Mouse (Mus musculus): Measurements from ENCODE around the gene Garnl3. TPM values are rescaled to one million over a fixed set of nuclear protein-coding genes. Genes with fewer than 3 reads are reported as not detected.

The Garnl3 gene
- total and polyA plus RNA-seq, 3 experiments, result 2.3 to 3.8 (median 3.6) TPM

DNA sequence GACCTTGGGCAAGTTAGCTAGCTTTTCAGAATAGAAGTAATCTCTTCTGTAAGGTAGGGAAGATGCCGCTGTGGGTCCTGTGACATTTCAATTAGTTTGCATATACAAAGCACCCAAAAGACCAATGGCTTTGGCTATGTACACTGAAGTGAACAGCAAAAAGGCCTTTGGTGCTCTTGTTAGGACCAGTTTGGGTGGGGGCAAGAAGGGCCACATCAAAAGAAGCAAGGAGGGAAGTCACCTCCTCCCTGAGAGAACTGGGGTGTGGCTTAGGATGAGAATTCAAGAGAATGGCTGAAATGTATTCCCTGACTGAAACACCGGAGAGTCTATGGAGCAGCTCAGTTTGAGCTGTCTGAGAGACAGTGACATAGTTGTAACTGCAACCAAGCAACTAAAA, 56.5 kb downstream of the Garnl3 start:
- Histone ChIP-seq H3K4me3 (no peak overlapping the region), H3K27ac (no peak overlapping the region), H3K9ac (ENCODE audit: low read depth, low read length) (no peak overlapping the region), H3K4me1 (ENCODE audit: control insufficient read depth, insufficient read depth, low read length) (no peaks in the 10 kb centered on the region), H3K27me3 (ENCODE audit: control insufficient read depth, insufficient read depth, low read length) (no peaks in the 10 kb centered on the region), H3K36me3 (ENCODE audit: control insufficient read depth, insufficient read depth, low read length) (no peaks in the 10 kb centered on the region), H3K79me2 (replicated peaks; ENCODE audit: control insufficient read depth, insufficient read depth, low read length) (no peaks in the 10 kb centered on the region)
- no peak for DNase-seq
- 91% methylated on average over 2 of the region's 2 CpGs for WGBS
- intact Hi-C loops (cut with DNase I), result no loop called here
- TF ChIP-seq POLR2A (IDR thresholded peaks at IDR 0.05; ENCODE audit: insufficient read depth, low read depth, low read length) (no peak), EP300 (IDR thresholded peaks at IDR 0.05; ENCODE audit: insufficient read depth, low read depth, low read length) (no peak), CTCF (IDR thresholded peaks at IDR 0.05) (no peak)

- Histone ChIP-seq H3K27me3 (ENCODE audit: control insufficient read depth, insufficient read depth, low read length) (no peaks in the 10 kb centered on the region), H3K27ac (no peak overlapping the region), H3K36me3 (ENCODE audit: control insufficient read depth, insufficient read depth, low read length) (no peaks in the 10 kb centered on the region), H3K4me1 (ENCODE audit: control insufficient read depth, insufficient read depth, low read length) (no peaks in the 10 kb centered on the region), H3K9ac (ENCODE audit: low read depth, low read length) (no peak overlapping the region), H3K4me3 (no peak overlapping the region), H3K79me2 (replicated peaks; ENCODE audit: control insufficient read depth, insufficient read depth, low read length) (no peaks in the 10 kb centered on the region)
- no peak for TF ChIP-seq CTCF (IDR thresholded peaks at IDR 0.05)
- TF ChIP-seq EP300 (IDR thresholded peaks at IDR 0.05; ENCODE audit: insufficient read depth, low read depth, low read length), result no peak
- TF ChIP-seq POLR2A (IDR thresholded peaks at IDR 0.05; ENCODE audit: insufficient read depth, low read depth, low read length), result no peak
- DNase-seq, result no peak
- intact Hi-C loops (cut with DNase I), result no loop called here
- WGBS, result 32% methylated on average over 3 of the region's 3 CpGs
Measured at GRCm38 (mm10) chr2:33074188-33074587, 57.3 kb downstream of the Garnl3 start.

- Histone ChIP-seq H3K27me3 (ENCODE audit: control insufficient read depth, insufficient read depth, low read length) (no peaks in the 10 kb centered on the region), H3K4me1 (ENCODE audit: control insufficient read depth, insufficient read depth, low read length) (peaks cover 2% of the 10 kb centered on the region; the same call in 1 of the 2 replicates), H3K27ac (no peak overlapping the region), H3K36me3 (ENCODE audit: control insufficient read depth, insufficient read depth, low read length) (no peaks in the 10 kb centered on the region), H3K9ac (ENCODE audit: low read depth, low read length) (no peak overlapping the region), H3K4me3 (no peak overlapping the region), H3K79me2 (replicated peaks; ENCODE audit: control insufficient read depth, insufficient read depth, low read length) (no peaks in the 10 kb centered on the region)
- DNase-seq, result peak in 1 of 2 experiments; percentile 13
- intact Hi-C loops (cut with DNase I), result no loop called here
- 62% methylated on average over 2 of the region's 2 CpGs for WGBS
- TF ChIP-seq EP300 (IDR thresholded peaks at IDR 0.05; ENCODE audit: insufficient read depth, low read depth, low read length) (no peak), POLR2A (IDR thresholded peaks at IDR 0.05; ENCODE audit: insufficient read depth, low read depth, low read length) (no peak), CTCF (IDR thresholded peaks at IDR 0.05) (no peak)
Measured at GRCm38 (mm10) chr2:33072333-33072732, 59.1 kb downstream of the Garnl3 start.

- Histone ChIP-seq H3K4me3 (no peak overlapping the region), H3K27ac (peak overlapping the region; percentile 34; the same call in 1 of the 2 replicates), H3K4me1 (ENCODE audit: control insufficient read depth, insufficient read depth, low read length) (peaks cover 5% of the 10 kb centered on the region), H3K79me2 (replicated peaks; ENCODE audit: control insufficient read depth, insufficient read depth, low read length) (no peaks in the 10 kb centered on the region), H3K36me3 (ENCODE audit: control insufficient read depth, insufficient read depth, low read length) (peaks cover 3% of the 10 kb centered on the region; the same call in 1 of the 2 replicates), H3K27me3 (ENCODE audit: control insufficient read depth, insufficient read depth, low read length) (no peaks in the 10 kb centered on the region), H3K9ac (ENCODE audit: low read depth, low read length) (no peak overlapping the region)
- no peak for TF ChIP-seq CTCF (IDR thresholded peaks at IDR 0.05)
- no peak for TF ChIP-seq EP300 (IDR thresholded peaks at IDR 0.05; ENCODE audit: insufficient read depth, low read depth, low read length)
- TF ChIP-seq POLR2A (IDR thresholded peaks at IDR 0.05; ENCODE audit: insufficient read depth, low read depth, low read length), result no peak
- WGBS, result 49% methylated on average over 1 of the region's 1 CpGs
- intact Hi-C loops (cut with DNase I), result no loop called here
- DNase-seq, result peak in 1 of 2 experiments; percentile 11
Measured at GRCm38 (mm10) chr2:33065610-33066009, 65.8 kb downstream of the Garnl3 start.

DNA sequence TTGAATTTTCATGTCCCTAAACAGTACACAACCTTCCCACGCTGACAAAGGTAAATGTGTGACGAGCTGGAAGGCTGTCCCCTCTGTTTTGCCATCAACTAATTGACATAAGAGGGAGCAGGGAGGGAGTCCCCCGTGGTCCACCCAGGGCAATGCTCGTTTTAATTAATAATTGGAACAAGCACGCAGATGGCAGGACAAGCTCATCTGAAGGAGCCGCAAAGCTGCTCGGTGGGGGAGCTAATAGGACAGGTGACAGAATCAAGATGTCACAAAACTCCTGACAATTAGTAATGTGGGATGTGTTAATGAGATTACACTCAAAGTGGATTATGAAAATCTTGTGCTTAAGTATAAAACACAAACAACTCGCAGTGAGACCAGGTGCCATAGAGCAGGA, 68.7 kb downstream of the Garnl3 start:
- WGBS, result 79% methylated on average over 8 of the region's 8 CpGs
- Histone ChIP-seq H3K79me2 (replicated peaks; ENCODE audit: control insufficient read depth, insufficient read depth, low read length) (no peaks in the 10 kb centered on the region), H3K27me3 (ENCODE audit: control insufficient read depth, insufficient read depth, low read length) (no peaks in the 10 kb centered on the region), H3K36me3 (ENCODE audit: control insufficient read depth, insufficient read depth, low read length) (peaks cover 3% of the 10 kb centered on the region; the same call in 1 of the 2 replicates), H3K9ac (ENCODE audit: low read depth, low read length) (no peak overlapping the region), H3K27ac (no peak overlapping the region), H3K4me1 (ENCODE audit: control insufficient read depth, insufficient read depth, low read length) (peaks cover 5% of the 10 kb centered on the region), H3K4me3 (no peak overlapping the region)
- DNase-seq, result no peak
- TF ChIP-seq CTCF (IDR thresholded peaks at IDR 0.05), result no peak
- TF ChIP-seq EP300 (IDR thresholded peaks at IDR 0.05; ENCODE audit: insufficient read depth, low read depth, low read length), result no peak
- no peak for TF ChIP-seq POLR2A (IDR thresholded peaks at IDR 0.05; ENCODE audit: insufficient read depth, low read depth, low read length)
- intact Hi-C loops (cut with DNase I), result no loop called here

- 62% methylated on average over 5 of the region's 5 CpGs for WGBS
- no peak for TF ChIP-seq CTCF (IDR thresholded peaks at IDR 0.05)
- TF ChIP-seq POLR2A (IDR thresholded peaks at IDR 0.05; ENCODE audit: insufficient read depth, low read depth, low read length), result no peak
- 0 out of 2 replicates have a peak, but pooled peaks have one; percentile 30 for TF ChIP-seq EP300 (IDR thresholded peaks at IDR 0.05; ENCODE audit: insufficient read depth, low read depth, low read length)
- H3K36me3 ChIP-seq (ENCODE audit: control insufficient read depth, insufficient read depth, low read length), result no peaks in the 10 kb centered on the region
- H3K27ac ChIP-seq, result no peak overlapping the region
- no peaks in the 10 kb centered on the region for H3K79me2 ChIP-seq (replicated peaks; ENCODE audit: control insufficient read depth, insufficient read depth, low read length)
- no peak overlapping the region for H3K4me3 ChIP-seq
- no peaks in the 10 kb centered on the region for H3K4me1 ChIP-seq (ENCODE audit: control insufficient read depth, insufficient read depth, low read length)
- intact Hi-C loops (cut with DNase I), result no loop called here
- H3K9ac ChIP-seq (ENCODE audit: low read depth, low read length), result no peak overlapping the region
- DNase-seq, result peak in 1 of 2 experiments; percentile 62
- H3K27me3 ChIP-seq (ENCODE audit: control insufficient read depth, insufficient read depth, low read length), result no peaks in the 10 kb centered on the region
Measured at GRCm38 (mm10) chr2:33058926-33059325, 72.5 kb downstream of the Garnl3 start.
